Comparison of ENCODE assay signal across 2 mouse cellular contexts in the genomic region with DNA sequence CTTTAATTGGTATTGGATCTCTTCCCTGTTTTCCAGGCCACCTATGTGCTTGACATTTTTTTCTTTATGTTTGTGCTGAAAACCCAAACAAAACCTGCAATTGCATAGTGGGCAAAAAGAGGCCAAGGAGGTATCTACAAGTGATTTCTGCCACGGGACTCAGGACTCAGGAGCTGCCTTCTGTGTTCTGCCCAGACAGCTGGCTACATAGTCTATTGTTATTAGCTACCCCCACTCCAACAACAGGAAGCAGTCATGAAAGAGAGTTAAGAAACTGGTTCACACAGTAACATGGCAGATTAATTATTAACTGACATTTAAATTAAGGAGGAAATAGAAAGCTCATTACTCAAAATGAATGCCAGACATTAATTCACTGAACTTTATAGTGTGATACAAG. TPM values are rescaled to one million over a fixed set of nuclear protein-coding genes. Genes with fewer than 3 reads are reported as not detected.
"Had no signal": no experiment of that assay in that cellular context is flagged by ENCODE, and none has a peak within 500 bp of the region (broad histone marks: within the 10 kb centered on the region; RNA-seq: fewer than 3 reads in every experiment).

No protein-coding gene starts in this region.

RNA-seq across cellular contexts. Expression of gene Kcnc2, which starts 38.2 kb away (rescaled TPM):
- polyA plus RNA-seq: liver, postnatal 0 days; macrophage had no signal
